Comparison of ENCODE assay signal across 9 mouse cellular contexts in genomic region chr8:13461843-13462242, GRCm38 (mm10). TPM values are rescaled to one million over a fixed set of nuclear protein-coding genes. Genes with fewer than 3 reads are reported as not detected.
DNase-seq lines count a peak whose midpoint lies in the region; ATAC-seq and TF ChIP-seq lines count a peak whose summit lies in the region.
"Had no signal": no experiment of that assay in that cellular context is flagged by ENCODE, and none has a peak within 500 bp of the region (broad histone marks: within the 10 kb centered on the region; RNA-seq: fewer than 3 reads in every experiment).

No protein-coding gene starts in this region.

- no peak overlapping the region for H3K4me2 ChIP-seq in CH12.LX (ENCODE audit: insufficient read depth, low read depth, poor library complexity, severe bottlenecking)
- H3K4me2 ChIP-seq in heart, postnatal 0 days (ENCODE audit: low read depth, low read length): no peak overlapping the region
- H3K4me2 ChIP-seq: hindbrain, embryonic 15.5 days had no signal

- dilution Hi-C loops in CH12.LX (cut with MboI; ENCODE audit: extremely low pct_ligation_motif_present, extremely low pct_unique_long_range_greater_than_20kb, low sequenced_read_pairs): no loop called here

- peaks cover 3 to 24% of the 10 kb centered on the region in 2 experiments for H3K4me1 ChIP-seq in CH12.LX (ENCODE audit: control insufficient read depth in 1 of 2, insufficient read depth in 2 of 2)
- H3K4me1 ChIP-seq in heart, postnatal 0 days (ENCODE audit: control insufficient read depth, insufficient read depth): 0 out of 2 replicates have a peak, but pooled peaks cover 4% of the 10 kb centered on the region
- H3K4me1 ChIP-seq in small intestine, adult 2 months (ENCODE audit: control insufficient read depth, insufficient read depth, insufficient read length, low read length): peaks cover 25% of the 10 kb centered on the region
- H3K4me1 ChIP-seq: hindbrain, embryonic 15.5 days had no signal

- peaks cover 65% of the 10 kb centered on the region for H3K27me3 ChIP-seq in CH12.LX (replicated peaks)
- H3K27me3 ChIP-seq in heart, postnatal 0 days (ENCODE audit: control insufficient read depth, insufficient read depth, low read length): no peaks in the 10 kb centered on the region
- no peaks in the 10 kb centered on the region for H3K27me3 ChIP-seq in small intestine, adult 2 months (ENCODE audit: control insufficient read depth, insufficient read depth, low read length)
- H3K27me3 ChIP-seq: hindbrain, embryonic 15.5 days had no signal

- TF ChIP-seq EP300 in CH12.LX (IDR thresholded peaks at IDR 0.05; ENCODE audit: low read length): no peak
- TF ChIP-seq EP300 in heart, postnatal 0 days (IDR thresholded peaks at IDR 0.05; ENCODE audit: low read depth): no peak

- peak; percentile 55 for DNase-seq in CH12.LX (ENCODE audit: extremely low read depth)
- DNase-seq in adrenal gland, adult (ENCODE audit: inconsistent age in 2 of 2, low spot score in 1 of 2): peak; percentile 78 to 94
- peak; percentile 79 for DNase-seq in embryo, embryonic 10 days (ENCODE audit: low spot score)
- peak; percentile 40 for DNase-seq in heart, postnatal 0 days (ENCODE audit: low spot score)
- DNase-seq in layer of hippocampus, adult 2 months (ENCODE audit: low spot score in 2 of 2): peak; percentile 77 to 87
- peak; percentile 83 for DNase-seq in lung, postnatal 14 days

- in situ Hi-C loops in CH12.LX (cut with MboI; ENCODE audit: low pct_ligation_motif_present, low pct_unique_long_range_greater_than_20kb, low sequenced_read_pairs): loop anchor here (10.0 kb wide), 1 partner anchor 283 kb away; no protein-coding TSS in a partner anchor

- no peaks in the 10 kb centered on the region for H3K9me3 ChIP-seq in CH12.LX (replicated peaks; ENCODE audit: low read length)
- H3K9me3 ChIP-seq in heart, postnatal 0 days (replicated peaks; ENCODE audit: control insufficient read depth, low read length): no peaks in the 10 kb centered on the region
- H3K9me3 ChIP-seq: hindbrain, embryonic 15.5 days had no signal

- no peak overlapping the region for H3K27ac ChIP-seq in CH12.LX (ENCODE audit: insufficient read depth, low read depth)
- no peak overlapping the region for H3K27ac ChIP-seq in heart, postnatal 0 days (ENCODE audit: low read depth)
- H3K27ac ChIP-seq in layer of hippocampus, adult 2 months: no peak overlapping the region
- peak overlapping the region; percentile 78 for H3K27ac ChIP-seq in small intestine, adult 2 months (ENCODE audit: insufficient read depth, low read depth, low read length)
- H3K27ac ChIP-seq: hindbrain, embryonic 15.5 days had no signal

- no peaks in the 10 kb centered on the region for H3K79me2 ChIP-seq in CH12.LX (replicated peaks; ENCODE audit: control insufficient read depth, extremely low read depth, insufficient read depth, poor library complexity, severe bottlenecking)

- no peaks in the 10 kb centered on the region for H3K36me3 ChIP-seq in CH12.LX (replicated peaks in 1 of 2; ENCODE audit: control insufficient read depth in 1 of 2, insufficient read depth in 1 of 2, low read length in 1 of 2)
- peaks cover 36% of the 10 kb centered on the region for H3K36me3 ChIP-seq in heart, postnatal 0 days (replicated peaks; ENCODE audit: control insufficient read depth, insufficient read depth, low read length)
- H3K36me3 ChIP-seq in small intestine, adult 2 months (ENCODE audit: control insufficient read depth, insufficient read depth, low read length): peaks cover 8% of the 10 kb centered on the region; the same call in 1 of the 2 replicates

- peak; percentile 37 for TF ChIP-seq RAD21 in CH12.LX (IDR thresholded peaks at IDR 0.05; ENCODE audit: low read depth, low read length)

- peak; percentile 52 to 80 for TF ChIP-seq CTCF in CH12.LX (conservative IDR thresholded peaks at IDR 0.05 in 1 of 2, IDR thresholded peaks at IDR 0.05 in 1 of 2; ENCODE audit: low read depth in 2 of 2, low read length in 2 of 2)
- TF ChIP-seq CTCF in heart, postnatal 0 days (IDR thresholded peaks at IDR 0.05; ENCODE audit: low read depth): peak; percentile 80
- peak; percentile 93 for TF ChIP-seq CTCF in layer of hippocampus, adult 2 months (conservative IDR thresholded peaks at IDR 0.05)
- TF ChIP-seq CTCF in small intestine, adult 2 months (IDR thresholded peaks at IDR 0.05; ENCODE audit: extremely low read depth, insufficient read length, insufficient replicate concordance, low read depth, low read length): peak; percentile 88; the same call in 1 of the 2 replicates

- no peak overlapping the region for H3K4me3 ChIP-seq in CH12.LX (replicated peaks in 1 of 3; ENCODE audit: low read depth in 2 of 3, low read length in 2 of 3, poor library complexity in 1 of 3)
- H3K4me3 ChIP-seq in heart, postnatal 0 days (ENCODE audit: low read depth, low read length): no peak overlapping the region
- H3K4me3 ChIP-seq in layer of hippocampus, adult 2 months: no peak overlapping the region
- H3K4me3 ChIP-seq in small intestine, adult 2 months (ENCODE audit: low read depth, low read length): no peak overlapping the region
- H3K4me3 ChIP-seq: hindbrain, embryonic 15.5 days had no signal

- no peak for TF ChIP-seq POLR2A in CH12.LX (IDR thresholded peaks at IDR 0.05; ENCODE audit: low read depth, low read length)
- TF ChIP-seq POLR2A in small intestine, adult 2 months (IDR thresholded peaks at IDR 0.05; ENCODE audit: low read depth, low read length): no peak

- WGBS in heart, postnatal 0 days: 26% methylated on average over 4 of the region's 4 CpGs
- 23% methylated on average over 4 of the region's 4 CpGs for WGBS in small intestine, adult 2 months

- H3K9ac ChIP-seq in CH12.LX (ENCODE audit: insufficient read depth, low read depth): no peak overlapping the region
- H3K9ac ChIP-seq in heart, postnatal 0 days (replicated peaks; ENCODE audit: low read depth, low read length): no peak overlapping the region
- H3K9ac ChIP-seq: hindbrain, embryonic 15.5 days had no signal

- peak; percentile 51; the same call in 1 of the 2 replicates for ATAC-seq in heart, postnatal 0 days (ENCODE audit: insufficient read depth, low read depth)
- ATAC-seq in activated CD4-positive, CD25-positive, alpha-beta regulatory T cell, adult 4 months: no peak

TF ChIP-seq in CH12.LX, 34 proteins besides CTCF, POLR2A, EP300 and RAD21:
- peak; percentile 74 for TF ChIP-seq SMC3 (IDR thresholded peaks at IDR 0.05; ENCODE audit: low read depth, low read length)
- no peak for TF ChIP-seq SIN3A (IDR thresholded peaks at IDR 0.05; ENCODE audit: low read length)
TF ChIP-seq in CH12.LX: peak in this region for 1.

RNA-seq across cellular contexts. Expression of gene Tmem255b, which starts 26.9 kb away (rescaled TPM):
- not detected in 2 replicates for total RNA-seq in CH12.LX (2012; rRNA removed)
- not detected in 2 replicates for total RNA-seq in CH12.LX (2014; rRNA removed)
- not detected in 2 replicates for polyA plus RNA-seq in CH12.LX (2012; ENCODE audit: insufficient read length, low read depth)
- total RNA-seq in heart, postnatal 0 days (2014; rRNA removed; ENCODE audit: low replicate concordance): 3.1 and 8.9 TPM in 2 replicates
- polyA plus RNA-seq in heart, postnatal 0 days (2015; fragmentation: Nextera tagmentation; extraction: Ambion mirVana): 3.3 and 3.6 TPM in 2 replicates
- 1 to 10 TPM; 5.2 TPM for total RNA-seq in layer of hippocampus, adult 2 months (2021)
- 7.3 and 11.0 TPM in 2 replicates for polyA plus RNA-seq in small intestine, adult 2 months (2012; rRNA removed)
- not detected for polyA plus RNA-seq in activated CD4-positive, CD25-positive, alpha-beta regulatory T cell, adult 4 months (2017; shearing (Covaris generic))

RNA-seq across cellular contexts. Expression of gene Gas6, which starts 32.4 kb away (rescaled TPM):
- total RNA-seq in CH12.LX (2012; rRNA removed): not detected in 2 replicates
- total RNA-seq in CH12.LX (2014; rRNA removed): not detected in 2 replicates
- not detected in 2 replicates for polyA plus RNA-seq in CH12.LX (2012; ENCODE audit: insufficient read length, low read depth)
- total RNA-seq in heart, postnatal 0 days (2014; rRNA removed; ENCODE audit: low replicate concordance): 275 and 304 TPM in 2 replicates
- polyA plus RNA-seq in heart, postnatal 0 days (2015; fragmentation: Nextera tagmentation; extraction: Ambion mirVana): 175 and 179 TPM in 2 replicates
- total RNA-seq in layer of hippocampus, adult 2 months (2021): 10 to 100 TPM; 81.2 to 85.1 TPM
- polyA plus RNA-seq in small intestine, adult 2 months (2012; rRNA removed): 42.6 and 58.3 TPM in 2 replicates
- polyA plus RNA-seq in activated CD4-positive, CD25-positive, alpha-beta regulatory T cell, adult 4 months (2017; shearing (Covaris generic)): not detected

RNA-seq across cellular contexts. Expression of gene Grk1, which starts 57.0 kb away (rescaled TPM):
- total RNA-seq in CH12.LX (2012; rRNA removed): not detected in 2 replicates
- total RNA-seq in CH12.LX (2014; rRNA removed): not detected in 2 replicates
- polyA plus RNA-seq in CH12.LX (2012; ENCODE audit: insufficient read length, low read depth): not detected in 2 replicates
- 0.42 TPM in 1 of 2 replicates, not detected in the other for total RNA-seq in heart, postnatal 0 days (2014; rRNA removed; ENCODE audit: low replicate concordance)
- polyA plus RNA-seq in heart, postnatal 0 days (2015; fragmentation: Nextera tagmentation; extraction: Ambion mirVana): not detected in 2 replicates
- total RNA-seq in layer of hippocampus, adult 2 months (2021): not detected
- polyA plus RNA-seq in small intestine, adult 2 months (2012; rRNA removed): not detected in 2 replicates
- not detected for polyA plus RNA-seq in activated CD4-positive, CD25-positive, alpha-beta regulatory T cell, adult 4 months (2017; shearing (Covaris generic))
- polyA plus RNA-seq: hindbrain, embryonic 15.5 days had no signal

Comparison
In these comparisons a context has a peak if more than half of its experiments do, and no peak if none do; other contexts are left out.
1. RNA of gene Gas6, which starts 32.4 kb away (polyA plus RNA-seq): 175 to 179 TPM in heart, postnatal 0 days and 42.6 to 58.3 TPM in small intestine, adult 2 months; not detected in CH12.LX and not detected in activated CD4-positive, CD25-positive, alpha-beta regulatory T cell, adult 4 months; every median in the first group is over 10 times any median in the second.
2. Peak in every context shown above with its lines, with median percentiles within 50 percentile points of each other: DNase-seq and CTCF ChIP-seq.